Mouse (Mus musculus) frontal cortex, postnatal 25 days (tissue): ENCODE measurements at regions not wholly inside any gene's neighbourhood (a gene's known extent, or its start where the extent isn't known, plus 50 kb on each side); places are given as distances from the start of the nearest gene placed in this dataset.

Source experiments
- DNase-seq, 2 experiments: peaks; one replicate each; pipeline ENCODE4 v3.0.0; 2022; ENCODE audit warnings: low spot score in 2 of 2

DNA sequence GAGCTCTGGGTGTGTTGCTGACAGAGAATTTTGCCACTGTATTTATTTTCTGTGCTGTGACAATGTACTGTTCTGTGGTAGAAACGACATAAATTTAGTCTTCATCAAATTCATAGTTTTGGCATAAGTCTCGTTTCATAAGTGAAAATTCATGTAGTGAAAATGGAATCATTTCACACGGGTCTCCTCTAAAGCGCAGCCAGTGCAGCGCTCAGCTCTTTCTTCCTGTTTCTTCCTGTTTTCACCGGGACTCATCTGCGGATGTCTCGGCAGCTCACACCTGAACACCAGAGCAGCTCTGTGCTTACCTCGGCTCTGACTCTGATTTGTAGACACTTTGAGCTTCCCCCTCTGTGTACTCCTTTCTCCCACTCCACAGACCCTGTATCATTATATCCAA lies 85.2 kb upstream of the Prkd1 start:
- DNase-seq: no peak

DNA sequence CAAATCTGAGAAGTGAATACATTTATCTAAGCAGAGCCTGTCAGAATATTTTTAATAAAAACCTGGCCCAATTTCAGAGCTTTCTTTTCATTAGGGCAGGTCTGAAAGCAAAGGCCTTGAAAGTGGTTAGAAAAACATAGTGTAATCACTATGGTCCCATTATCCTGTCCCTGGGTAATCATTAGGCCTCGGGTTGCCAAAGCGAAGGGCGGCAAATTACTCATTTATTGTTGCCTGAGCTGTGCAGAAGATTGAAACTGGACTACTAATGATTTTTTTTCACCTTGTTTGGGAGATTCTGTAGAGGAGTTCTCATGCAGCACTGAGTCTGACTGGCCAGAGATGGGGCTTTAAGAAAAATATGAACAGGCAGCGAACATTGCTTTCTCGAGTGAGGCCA lies 63.7 kb upstream of the Prkd1 start:
- DNase-seq: no peak

DNA sequence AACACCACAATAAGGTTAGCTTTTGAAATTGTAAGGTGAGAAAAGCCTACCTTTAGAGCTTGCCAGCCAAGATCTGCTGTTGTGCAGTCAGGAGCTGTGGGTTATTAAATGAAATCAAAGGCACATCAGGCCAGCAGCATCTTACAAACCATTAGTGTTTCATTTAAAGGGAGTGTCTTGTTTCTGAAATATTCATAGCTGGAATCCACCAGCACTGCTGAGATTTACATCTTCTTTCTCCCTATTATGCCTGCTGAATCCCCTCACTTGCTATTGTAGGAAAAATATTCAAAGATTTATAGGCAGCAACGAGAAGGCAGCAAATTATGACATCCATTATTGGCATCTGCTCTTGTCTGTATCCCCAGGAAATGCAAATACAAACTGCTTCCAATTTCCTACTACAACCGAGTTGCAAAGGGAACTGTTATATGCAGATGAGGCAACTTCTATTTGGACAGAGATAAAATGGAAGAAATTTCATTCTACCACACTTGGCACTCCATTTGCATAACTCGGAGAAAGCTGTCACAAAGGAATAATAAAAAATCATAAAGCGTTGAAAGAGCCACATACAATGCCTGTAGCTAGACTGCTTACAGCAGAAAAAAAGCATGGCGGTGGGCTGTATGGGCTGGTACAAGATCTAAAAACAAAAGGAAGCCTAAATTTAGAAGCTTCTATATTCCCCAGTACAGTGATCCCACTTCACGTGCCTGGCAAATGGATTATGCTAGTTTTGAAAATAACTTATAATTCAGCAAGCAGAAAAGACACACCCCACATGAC lies 60.3 kb upstream of the Prkd1 start:
- no peak for DNase-seq

DNA sequence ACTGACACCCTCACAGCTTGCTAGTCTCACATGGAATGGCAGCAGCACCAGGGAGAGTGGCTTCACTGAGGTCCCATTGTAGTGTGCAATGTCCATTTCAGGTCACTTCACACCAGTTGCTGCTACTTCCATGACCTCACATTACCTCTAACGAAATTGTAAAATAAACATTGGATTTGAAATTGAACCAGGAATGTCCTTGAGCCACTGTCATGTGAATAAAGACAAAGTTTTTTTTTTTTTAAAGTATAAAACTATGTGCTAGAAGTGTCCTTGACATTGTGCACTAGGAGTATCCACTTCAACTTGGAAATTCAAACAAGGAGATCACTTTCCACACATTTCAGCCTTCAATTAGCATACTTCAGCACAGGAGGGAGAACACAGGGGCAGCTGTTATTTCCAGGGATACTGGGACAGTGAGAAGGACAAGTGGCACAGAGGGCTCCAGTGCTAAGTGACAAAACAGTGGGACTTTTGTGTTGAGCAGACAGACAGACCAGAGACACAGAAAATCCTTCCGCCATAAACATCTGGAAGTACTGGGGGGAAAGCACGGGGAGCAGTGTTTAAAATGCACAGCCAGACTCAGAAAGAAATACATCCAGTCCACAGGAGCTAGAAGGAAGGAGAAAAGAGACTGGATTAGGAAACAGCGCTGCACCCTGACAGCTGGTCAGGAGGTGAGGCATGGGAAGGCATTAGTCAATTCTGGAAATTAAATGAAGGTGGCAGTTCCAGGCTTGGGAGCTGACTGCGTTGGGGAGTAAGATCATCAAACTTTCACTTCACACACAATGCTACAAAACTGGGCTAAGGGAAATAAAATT lies 49.9 kb upstream of the Prkd1 start:
- no peak for DNase-seq
